Mouse (Mus musculus): ENCODE results near the gene Myadm.
"Not testable (repeated sequence)": the region's sequence is repeated elsewhere in the genome, so short reads cannot be mapped to it uniquely, and the experiment has no call there.

Gene Myadm

DNA sequence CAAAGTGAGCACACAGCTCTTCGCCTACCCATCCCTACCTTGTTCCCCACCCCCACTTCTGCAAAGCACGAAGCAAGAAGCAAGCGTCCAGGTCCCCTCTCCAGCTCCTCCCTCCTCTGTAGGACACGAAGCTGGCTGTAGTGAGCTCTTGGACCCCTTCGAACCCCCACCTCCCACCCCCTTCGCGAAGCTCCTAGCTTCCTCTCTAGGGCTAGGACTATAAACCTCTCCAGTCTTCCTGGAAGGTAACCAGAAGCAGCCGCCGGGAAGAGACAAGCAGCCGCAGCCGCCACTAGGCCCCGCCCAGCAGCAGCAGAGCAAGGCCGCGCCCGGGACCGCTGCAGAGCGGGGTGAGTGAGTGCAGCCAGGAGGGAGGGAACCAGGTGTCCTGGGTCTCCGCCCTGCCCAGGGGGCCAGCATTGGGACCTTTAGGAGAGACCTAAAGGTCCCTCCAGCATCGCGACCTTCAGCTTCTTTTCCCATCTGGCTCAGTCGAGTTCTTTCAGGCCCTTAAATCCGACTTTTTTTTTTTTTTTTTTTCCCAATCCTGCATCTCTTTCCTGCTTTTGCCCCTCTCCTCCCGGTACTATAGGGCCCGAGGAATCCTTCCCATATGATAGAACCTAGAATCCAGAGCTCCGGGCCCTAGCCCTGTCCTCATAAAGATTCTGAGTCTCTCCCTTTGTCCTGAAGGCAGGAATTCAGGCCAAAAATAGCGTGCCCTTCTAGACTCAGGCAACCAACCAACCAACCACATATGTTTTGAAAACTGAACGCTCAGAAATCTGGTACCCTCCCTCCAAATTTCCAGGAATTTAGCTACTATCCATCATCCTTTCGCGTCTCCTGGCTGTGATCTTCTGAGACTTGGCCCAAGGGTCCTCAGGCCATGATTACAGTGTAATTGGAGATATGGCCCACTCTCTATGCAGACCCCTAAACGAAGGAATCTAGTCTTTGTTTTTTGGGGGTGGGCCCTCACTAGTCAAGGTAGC is at the start of gene Myadm, which contains the start of gene Prkcg:
TSS of gene Myadm (plus strand) at position 105 of the 995 bp plus-strand sequence.
TSS of gene Prkcg (plus strand) at position 204 of the 995 bp plus-strand sequence.
- peak; percentile 26 for DNase-seq (ENCODE audit: low spot score)

- DNase-seq (ENCODE audit: low spot score): no peak
Observed at GRCm38 (mm10) chr7:3239193-3239592, 49.7 kb upstream of the Myadm start.

DNA sequence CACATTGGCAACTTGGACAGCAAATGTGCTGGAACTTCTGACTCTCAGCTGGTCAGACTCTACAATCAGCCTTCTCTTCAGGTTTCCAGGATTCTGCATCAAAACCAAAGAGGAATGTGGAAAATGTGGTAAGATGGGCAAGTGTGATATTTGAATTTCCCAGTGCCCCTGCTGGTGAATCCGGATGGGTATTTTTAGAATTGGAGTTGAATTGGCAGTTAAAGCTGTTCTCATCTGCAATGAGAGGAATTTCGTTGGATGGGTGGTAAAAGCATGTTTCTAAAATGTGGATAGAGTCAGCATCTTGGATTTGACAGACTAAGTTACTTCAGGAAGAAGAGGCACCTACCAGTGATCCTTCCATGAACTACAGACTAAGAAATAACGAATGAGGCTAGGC is 28.2 kb upstream of the Myadm start:
- no peak for DNase-seq (ENCODE audit: low spot score)

- no peak for DNase-seq (ENCODE audit: low spot score)
Observed at GRCm38 (mm10) chr7:3261446-3261845, 27.4 kb upstream of the Myadm start.

GRCm38 (mm10) chr7:3262789-3263188 is 26.1 kb upstream of the Myadm start:
- DNase-seq (ENCODE audit: low spot score): no peak

DNA sequence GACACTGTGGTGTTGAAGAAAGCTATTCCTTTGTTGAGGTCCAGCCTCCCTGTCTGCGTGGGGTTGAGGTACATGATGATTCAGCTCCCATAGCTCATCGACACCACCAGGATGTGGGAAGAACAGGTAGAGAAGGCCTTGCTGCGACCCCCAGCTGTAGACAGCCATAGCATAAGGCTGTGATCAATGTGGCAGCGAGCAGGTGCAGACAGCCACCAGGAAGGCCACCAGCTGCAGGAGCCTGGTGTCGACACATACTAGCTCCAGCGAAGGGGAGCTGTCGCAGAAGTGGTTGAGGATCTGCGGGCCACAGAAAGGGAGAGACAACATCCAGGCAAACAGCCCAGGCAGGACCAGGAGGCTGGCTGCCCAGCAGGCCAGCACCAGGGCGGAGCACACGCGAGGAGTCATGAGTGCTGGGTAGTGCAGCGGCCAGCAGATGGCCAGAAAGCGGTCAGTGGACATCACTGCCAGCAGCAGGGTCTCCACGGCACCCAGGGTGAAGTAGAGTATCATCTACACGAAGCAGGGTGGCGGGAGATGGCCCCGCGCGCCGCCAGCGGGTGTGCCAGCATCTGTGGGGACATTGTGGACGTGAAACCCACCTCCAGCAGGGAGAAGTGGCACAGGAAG is 24.4 kb upstream of the Myadm start:
- no peak for DNase-seq (ENCODE audit: low spot score)

- DNase-seq (ENCODE audit: low spot score): no peak
Observed at GRCm38 (mm10) chr7:3265311-3265710, 23.6 kb upstream of the Myadm start.

- DNase-seq (ENCODE audit: low spot score): no peak
Observed at GRCm38 (mm10) chr7:3267261-3267660, 21.6 kb upstream of the Myadm start.

DNA sequence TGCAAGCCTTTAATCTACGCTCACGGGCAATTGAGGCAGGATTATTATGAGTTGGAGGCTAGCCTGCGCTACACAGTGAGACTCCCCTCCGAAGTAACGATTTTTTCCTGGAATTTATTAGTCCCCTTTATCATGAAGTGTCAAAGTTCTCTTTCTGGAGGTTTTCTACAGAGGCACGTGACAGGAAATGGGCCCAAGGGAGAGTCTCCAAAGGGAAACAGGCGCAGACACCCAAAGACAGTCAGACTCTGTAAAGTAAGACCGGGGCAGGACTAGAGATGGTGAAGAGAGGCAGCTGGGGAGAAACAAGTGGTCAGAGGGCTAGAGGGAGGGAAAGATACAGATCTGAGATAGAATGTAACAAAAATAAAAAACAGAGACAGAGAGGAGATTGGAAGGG is 21.0 kb upstream of the Myadm start:
- no peak for DNase-seq (ENCODE audit: low spot score)

DNA sequence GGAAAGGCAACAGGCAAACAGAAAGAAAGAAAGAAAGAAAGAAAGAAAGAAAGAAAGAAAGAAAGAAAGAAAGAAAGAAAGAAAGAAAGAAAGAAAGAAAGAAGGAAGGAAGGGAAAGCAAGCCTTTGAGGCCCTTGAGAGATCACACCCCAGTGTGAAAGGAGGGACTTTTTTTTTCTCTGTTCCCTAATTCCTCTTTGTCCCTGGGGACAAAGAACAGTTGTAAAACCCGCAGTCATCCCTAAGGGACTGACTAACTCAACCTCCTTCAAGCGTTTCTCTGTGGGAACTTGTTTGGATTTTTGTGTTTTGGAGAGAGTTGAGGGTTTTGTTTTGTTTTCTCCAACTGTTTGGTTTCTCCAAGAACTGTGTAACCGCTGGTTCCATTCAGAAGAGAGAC is 20.6 kb upstream of the Myadm start:
- no peak for DNase-seq (ENCODE audit: low spot score)

DNA sequence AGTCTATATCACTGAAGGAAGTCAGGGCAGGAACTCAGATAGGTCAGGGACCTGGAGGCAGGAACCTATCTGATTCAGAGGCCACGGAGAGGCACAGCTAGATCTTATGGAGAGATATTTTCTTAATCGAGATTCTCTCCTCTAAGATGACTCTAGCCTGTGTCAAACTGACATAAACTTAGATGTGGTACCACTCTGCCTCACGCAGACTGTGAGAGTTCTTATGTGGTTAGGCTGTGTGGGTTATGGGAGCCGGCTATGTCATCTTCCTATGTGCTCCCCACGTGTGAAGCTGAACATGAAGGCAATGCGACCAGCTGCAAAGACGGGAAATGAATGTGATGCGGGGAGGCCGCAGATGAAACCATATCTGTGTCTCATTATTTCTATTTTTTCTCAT is 16.7 kb upstream of the Myadm start:
- DNase-seq (ENCODE audit: low spot score): no peak

DNA sequence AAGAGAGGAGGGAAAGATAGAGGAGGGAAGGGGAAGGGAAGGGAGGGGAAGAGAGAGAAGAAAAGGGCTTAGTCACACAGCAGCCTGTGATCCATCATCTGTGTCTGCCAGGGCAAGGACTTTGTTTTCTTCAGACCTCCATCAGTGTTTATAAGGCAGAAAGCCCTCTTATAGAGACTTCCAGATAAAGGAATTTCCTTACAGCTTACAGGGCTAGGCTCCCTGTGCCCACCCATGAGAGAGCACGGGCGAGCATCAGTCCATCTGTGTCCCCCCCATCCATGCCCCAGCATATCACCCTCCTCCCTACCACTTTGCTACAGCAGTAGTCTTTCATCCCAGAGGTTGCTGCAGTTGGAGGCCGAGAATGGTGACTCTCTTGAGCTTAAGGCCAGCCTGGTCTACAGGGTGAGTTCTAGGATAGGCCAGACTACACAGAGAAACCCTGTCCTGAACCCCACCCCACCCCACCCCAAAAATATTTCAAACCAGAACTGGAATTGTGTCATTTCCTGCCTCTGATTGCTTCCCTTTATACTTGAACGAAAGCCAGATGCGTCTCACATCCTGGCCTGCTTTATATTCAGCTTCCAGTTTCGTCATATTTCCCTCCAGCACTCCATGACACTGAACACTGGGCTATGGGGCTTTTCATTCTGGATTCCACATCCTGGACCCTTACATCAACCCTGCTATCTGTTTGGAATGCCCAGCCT is 13.3 kb upstream of the Myadm start:
- no peak for DNase-seq (ENCODE audit: low spot score)

DNA sequence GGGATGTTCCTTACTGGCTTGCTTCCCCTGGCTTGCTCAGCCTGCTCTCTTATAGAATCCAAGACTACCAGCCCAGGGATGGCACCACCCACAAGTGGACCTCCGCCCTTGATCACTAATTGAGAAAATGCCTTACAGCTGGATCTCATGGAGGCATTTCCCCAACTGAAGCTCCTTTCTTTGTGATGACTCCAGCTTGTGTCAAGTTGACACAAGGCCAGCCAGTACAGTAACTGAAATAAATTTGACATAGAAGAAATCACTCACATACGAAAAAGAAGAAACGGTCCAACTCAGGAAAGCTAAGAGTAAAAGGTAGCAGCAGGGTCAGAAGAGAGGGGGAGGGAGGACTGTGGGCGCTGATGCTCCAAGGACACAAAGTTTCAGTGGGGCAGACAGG is 12.1 kb upstream of the Myadm start:
- not testable (repeated sequence) for DNase-seq (ENCODE audit: low spot score)

DNA sequence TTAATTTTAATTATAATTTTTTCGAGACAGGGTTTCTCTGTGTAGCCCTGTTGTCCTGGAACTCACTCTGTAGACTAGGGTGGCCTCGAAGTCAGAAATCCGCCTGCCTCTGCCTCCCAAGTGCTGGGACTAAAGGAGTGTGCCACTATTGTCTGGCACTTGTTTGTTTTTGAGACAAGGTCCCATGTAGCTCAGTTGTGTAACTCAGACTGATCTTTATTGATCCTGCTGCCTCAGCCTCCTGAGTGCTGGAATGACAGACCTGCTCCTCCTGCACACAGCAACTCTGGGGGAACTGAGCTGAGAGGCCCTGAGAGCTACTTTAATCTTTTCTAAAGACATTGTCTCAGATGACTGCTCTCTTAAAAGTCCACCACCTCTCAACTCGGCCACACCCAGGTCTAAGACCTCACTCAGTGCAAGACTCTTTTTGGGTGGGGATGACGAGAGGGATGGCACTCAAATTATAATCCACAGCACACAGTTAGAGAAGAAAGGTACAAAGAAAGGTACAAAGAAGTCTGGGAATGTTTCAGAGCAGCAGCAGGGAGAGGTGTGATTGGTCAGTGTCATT is 8.7 kb upstream of the Myadm start:
- no peak for DNase-seq (ENCODE audit: low spot score)

DNA sequence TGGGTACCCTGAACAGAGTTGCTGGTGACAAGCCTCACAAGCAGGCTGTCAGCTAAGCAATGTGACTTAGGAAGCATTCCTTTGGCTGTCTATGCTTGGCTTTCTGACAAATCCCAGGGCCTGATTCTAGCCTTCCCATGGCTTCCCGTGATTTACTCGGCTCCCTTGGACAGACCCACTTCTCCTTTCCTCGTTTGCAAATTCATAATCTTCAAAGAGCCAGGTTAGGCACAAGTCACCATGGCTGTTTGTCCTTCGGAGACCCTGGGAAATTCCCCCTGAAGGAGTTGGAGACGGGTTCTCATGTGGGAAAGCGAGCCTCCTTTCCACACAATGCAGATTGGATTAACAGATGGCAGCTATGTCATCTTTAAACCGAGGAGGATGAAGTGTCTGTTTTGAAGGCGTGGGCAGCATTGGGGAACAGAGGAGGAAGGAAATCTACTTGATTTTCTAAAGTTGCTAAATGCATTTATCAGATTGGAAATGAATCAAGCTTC is 8.2 kb upstream of the Myadm start:
- DNase-seq (ENCODE audit: low spot score): no peak

GRCm38 (mm10) chr7:3281741-3282140 is 7.1 kb upstream of the Myadm start:
- DNase-seq (ENCODE audit: low spot score): no peak

DNA sequence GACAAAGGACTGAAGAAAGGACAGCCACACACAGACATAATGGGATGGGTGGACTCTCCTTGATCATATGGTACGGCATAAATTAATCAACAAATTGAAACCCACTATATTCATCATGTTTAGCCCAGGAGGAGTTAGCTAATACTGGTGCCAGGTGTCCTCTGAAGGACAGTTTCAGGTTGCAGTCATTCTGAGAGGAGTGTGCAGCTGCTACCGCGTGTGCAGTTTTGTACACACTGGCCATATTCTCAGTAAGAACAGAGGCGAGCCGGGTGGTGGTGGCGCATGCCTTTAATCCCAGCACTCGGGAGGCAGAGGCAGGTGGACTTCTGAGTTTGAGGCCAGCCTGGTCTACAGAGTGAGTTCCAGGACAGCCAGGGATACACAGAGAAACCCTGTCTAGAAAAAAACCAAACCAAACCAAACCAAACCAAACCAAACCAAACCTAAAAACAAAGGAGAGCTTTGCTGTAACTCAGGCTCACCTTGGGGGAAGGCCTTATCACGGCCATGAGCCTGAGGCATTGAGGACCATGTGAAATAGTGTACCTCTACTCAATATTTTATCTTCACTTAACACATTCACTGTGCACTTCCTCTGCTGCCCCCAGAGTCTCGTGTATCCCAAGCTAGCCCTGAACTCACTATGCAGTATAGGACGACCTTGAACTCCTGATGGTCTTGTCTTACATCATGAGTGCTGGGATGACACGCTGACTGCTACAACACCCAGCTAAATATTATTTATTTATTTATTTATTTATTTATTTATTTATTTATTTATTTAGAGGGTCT is 5.6 kb upstream of the Myadm start:
- DNase-seq (ENCODE audit: low spot score): no peak

GRCm38 (mm10) chr7:3284604-3285003 is 4.3 kb upstream of the Myadm start:
- DNase-seq (ENCODE audit: low spot score): no peak

DNA sequence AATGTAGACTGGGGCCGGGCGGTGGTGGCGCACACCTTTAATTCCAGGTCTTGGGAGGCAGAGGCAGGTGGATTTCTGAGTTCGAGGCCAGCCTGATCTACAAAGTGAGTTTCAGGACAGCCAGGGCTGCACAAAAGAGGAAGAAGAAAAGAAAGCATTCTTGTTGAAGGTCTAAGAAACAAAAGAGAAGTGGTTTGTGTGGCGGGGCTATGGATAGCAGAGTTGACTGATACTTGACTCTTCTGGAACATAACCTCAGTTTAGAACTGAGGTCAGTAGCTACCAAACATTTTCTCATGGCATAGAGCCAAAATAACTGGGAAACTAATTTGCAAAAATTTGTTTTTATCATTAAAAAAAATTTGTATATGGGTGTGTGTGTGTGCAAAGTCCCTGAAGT is 2.8 kb upstream of the Myadm start:
- no peak for DNase-seq (ENCODE audit: low spot score)

DNA sequence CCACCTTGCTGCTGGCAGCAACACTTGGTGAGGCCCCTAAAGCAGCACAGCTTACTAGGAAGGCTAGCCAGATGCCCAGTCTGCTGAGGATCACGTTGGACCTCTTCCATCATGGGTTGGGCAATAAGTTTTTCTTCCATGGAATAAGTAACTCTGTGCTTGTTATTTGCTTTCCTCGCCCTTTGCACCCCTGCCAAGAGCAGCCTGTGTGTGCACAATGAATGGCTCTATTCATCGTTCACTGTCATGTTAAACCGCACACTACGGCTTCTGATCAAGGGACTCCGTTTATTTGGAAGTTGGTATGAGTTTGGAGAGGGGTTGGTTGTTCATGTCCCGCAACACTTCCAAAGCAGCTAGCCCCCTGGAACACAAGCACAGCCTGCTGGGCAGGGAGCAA is 1.7 kb upstream of the Myadm start:
- no peak for DNase-seq (ENCODE audit: low spot score)
